Mouse (Mus musculus): ENCODE results near the gene Nubpl. TPM values are rescaled to one million over a fixed set of nuclear protein-coding genes. Genes with fewer than 3 reads are reported as not detected.

Gene Nubpl
- polyA plus RNA-seq, 1 experiment: 0.89 TPM

DNA sequence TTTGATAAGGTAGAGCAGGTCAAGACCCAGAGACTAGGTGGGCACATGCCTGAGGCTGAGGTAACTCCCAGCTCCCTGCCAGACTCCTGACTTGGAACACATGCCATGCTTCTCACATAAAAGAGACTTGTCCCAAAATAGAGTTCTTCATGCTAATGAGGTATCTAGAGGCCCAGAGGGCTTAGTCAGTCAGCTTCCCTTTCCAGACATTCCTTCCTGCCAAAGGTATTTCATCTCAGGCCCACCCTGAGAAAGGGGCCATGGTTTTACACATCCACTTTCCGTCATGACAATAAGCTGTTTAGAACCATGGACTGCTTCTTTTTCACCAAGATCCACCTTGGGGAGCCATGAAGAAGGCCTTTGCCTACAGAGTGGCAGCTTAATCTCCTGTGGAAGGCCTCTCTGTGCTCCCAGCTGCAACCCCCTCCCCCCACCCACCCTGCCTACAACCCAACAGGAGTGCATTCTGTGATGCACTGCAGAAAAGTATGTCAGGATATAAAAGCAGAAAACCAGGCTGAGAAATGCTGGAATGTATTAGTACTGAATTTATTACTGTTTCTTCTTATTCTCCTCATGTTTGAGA is 88.8 kb downstream of the Nubpl start:
- 97% methylated on average over 1 of the region's 1 CpGs for WGBS
- H3K36me3 ChIP-seq (ENCODE audit: control insufficient read depth, insufficient read depth, low read length): no peaks in the 10 kb centered on the region
- no peaks in the 10 kb centered on the region for H3K4me1 ChIP-seq (replicated peaks; ENCODE audit: control insufficient read depth, insufficient read depth, low read length)
- H3K27me3 ChIP-seq (ENCODE audit: control insufficient read depth, insufficient read depth, low read length): no peaks in the 10 kb centered on the region
- DNase-seq: no peak
- H3K27ac ChIP-seq (ENCODE audit: control insufficient read depth, insufficient read depth, low read length): no peak overlapping the region
- TF ChIP-seq POLR2A (IDR thresholded peaks at IDR 0.05; ENCODE audit: control insufficient read depth, extremely low read depth, insufficient read depth, low read length, poor library complexity) (no peak), CTCF (IDR thresholded peaks at IDR 0.05; ENCODE audit: borderline replicate concordance, control insufficient read depth, extremely low read depth, insufficient read depth, low read length, poor library complexity) (no peak)
- H3K4me3 ChIP-seq (ENCODE audit: control insufficient read depth, insufficient read depth, low read length): no peak overlapping the region

DNA sequence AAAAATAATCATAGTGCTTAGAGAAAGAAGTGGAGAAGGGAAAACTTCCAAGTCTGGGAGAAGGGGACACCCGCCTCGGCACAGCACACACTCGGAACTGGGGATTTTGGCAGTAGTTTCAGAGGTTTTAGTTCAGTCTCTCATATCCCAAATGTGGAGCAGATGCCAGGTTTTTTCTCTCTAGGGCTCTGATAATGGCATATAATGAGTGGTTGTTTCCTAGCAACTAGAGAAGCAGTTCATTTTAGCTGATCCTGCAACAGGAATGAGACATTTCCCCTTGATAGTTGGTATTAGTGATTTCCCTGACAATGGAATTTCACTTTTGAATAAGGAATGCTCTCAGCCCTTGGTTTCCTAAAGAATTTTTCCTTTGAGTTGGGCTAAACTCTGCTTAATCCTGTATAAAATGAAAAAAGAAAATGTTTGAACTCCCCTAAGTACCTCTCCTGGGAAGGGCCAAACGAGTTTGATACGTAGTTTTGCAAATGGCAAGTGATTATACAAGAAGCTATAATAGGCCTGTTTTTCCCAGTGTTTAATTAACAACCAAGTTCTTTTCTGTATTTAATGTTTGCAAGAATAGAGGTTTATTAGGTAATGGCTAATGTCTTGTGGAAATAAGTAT is 89.5 kb downstream of the Nubpl start:
- Histone ChIP-seq H3K36me3 (ENCODE audit: control insufficient read depth, insufficient read depth, low read length) (no peaks in the 10 kb centered on the region), H3K4me3 (ENCODE audit: control insufficient read depth, insufficient read depth, low read length) (no peak overlapping the region), H3K4me1 (replicated peaks; ENCODE audit: control insufficient read depth, insufficient read depth, low read length) (no peaks in the 10 kb centered on the region), H3K27ac (ENCODE audit: control insufficient read depth, insufficient read depth, low read length) (no peak overlapping the region), H3K27me3 (ENCODE audit: control insufficient read depth, insufficient read depth, low read length) (no peaks in the 10 kb centered on the region)
- no peak for TF ChIP-seq POLR2A (IDR thresholded peaks at IDR 0.05; ENCODE audit: control insufficient read depth, extremely low read depth, insufficient read depth, low read length, poor library complexity)
- no peak for TF ChIP-seq CTCF (IDR thresholded peaks at IDR 0.05; ENCODE audit: borderline replicate concordance, control insufficient read depth, extremely low read depth, insufficient read depth, low read length, poor library complexity)
- WGBS: 92% methylated on average over 5 of the region's 5 CpGs
- DNase-seq: no peak

DNA sequence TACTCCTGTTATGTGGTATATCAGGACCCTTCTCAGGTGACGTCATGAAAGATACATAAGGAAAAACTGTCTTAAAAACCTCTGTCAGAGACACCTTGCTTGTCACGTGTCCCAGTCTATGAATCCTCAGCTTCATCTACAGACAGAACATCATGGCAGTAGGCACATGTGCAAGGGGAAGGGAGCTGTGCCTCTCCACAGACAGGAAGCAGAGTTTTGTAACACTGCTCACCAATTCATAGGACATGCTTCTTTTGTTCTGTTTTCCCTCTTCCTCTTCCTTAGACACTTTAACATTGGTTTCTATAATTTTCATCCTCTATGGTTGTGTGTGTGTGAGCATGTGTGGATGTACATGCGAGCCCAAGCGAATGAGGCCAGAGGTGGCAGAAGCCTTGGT is 100.9 kb downstream of the Nubpl start:
- no peak overlapping the region for H3K4me3 ChIP-seq (ENCODE audit: control insufficient read depth, insufficient read depth, low read length)
- no peak for DNase-seq
- WGBS: 88% methylated on average over 4 of the region's 4 CpGs

DNA sequence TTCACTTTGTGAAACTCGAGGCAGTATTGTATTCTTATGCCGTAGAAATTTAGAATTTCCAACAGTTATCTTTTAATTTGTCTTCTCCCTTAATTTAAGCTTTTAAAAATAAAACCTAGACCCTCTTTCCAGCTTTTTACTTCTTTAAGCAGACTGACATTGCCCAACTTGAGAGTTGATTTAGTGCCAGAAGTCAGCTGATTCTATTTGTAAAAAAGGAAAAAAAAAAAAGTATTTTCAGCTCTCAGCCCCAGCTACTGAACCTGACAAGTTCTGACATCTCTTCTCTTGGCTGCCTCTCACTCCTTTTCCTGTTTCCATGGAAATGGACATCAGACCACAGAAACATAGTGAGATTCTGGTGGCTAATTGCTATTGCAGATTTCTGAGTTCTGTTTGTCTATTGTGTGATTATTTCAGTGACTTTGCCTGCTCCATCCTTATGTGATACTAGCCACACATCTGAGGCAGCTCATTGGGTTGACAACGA is 111.6 kb downstream of the Nubpl start:
- WGBS: 91% methylated on average over 3 of the region's 3 CpGs

More for the DNA sequence above, 100.9 kb downstream of the Nubpl start:
- H3K4me1 ChIP-seq (replicated peaks; ENCODE audit: control insufficient read depth, insufficient read depth, low read length): no peaks in the 10 kb centered on the region
- TF ChIP-seq POLR2A (IDR thresholded peaks at IDR 0.05; ENCODE audit: control insufficient read depth, extremely low read depth, insufficient read depth, low read length, poor library complexity): no peak
- no peak for TF ChIP-seq CTCF (IDR thresholded peaks at IDR 0.05; ENCODE audit: borderline replicate concordance, control insufficient read depth, extremely low read depth, insufficient read depth, low read length, poor library complexity)
- H3K27ac ChIP-seq (ENCODE audit: control insufficient read depth, insufficient read depth, low read length): no peak overlapping the region
- no peaks in the 10 kb centered on the region for H3K27me3 ChIP-seq (ENCODE audit: control insufficient read depth, insufficient read depth, low read length)
- no peaks in the 10 kb centered on the region for H3K36me3 ChIP-seq (ENCODE audit: control insufficient read depth, insufficient read depth, low read length)

DNA sequence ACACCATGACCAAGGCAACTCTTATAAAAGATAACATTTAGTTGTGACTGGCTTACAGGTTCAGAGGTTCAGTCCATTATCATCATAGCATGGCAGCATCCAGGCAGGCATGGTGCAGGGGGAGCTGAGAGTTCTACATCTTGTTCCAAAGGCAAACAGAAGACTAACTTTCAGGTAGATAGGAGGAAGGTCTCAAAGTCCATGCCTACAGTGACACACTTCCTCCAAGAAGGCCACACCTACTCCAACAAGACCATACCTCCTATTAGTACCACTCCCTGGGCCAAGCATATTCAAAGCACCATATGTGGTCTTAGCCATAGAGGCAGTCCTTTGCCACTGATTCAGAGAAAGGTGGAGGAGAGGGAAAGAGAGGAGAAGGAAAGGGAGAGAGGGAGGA is 113.6 kb downstream of the Nubpl start:
- TF ChIP-seq POLR2A (IDR thresholded peaks at IDR 0.05; ENCODE audit: control insufficient read depth, extremely low read depth, insufficient read depth, low read length, poor library complexity) (no peak), CTCF (IDR thresholded peaks at IDR 0.05; ENCODE audit: borderline replicate concordance, control insufficient read depth, extremely low read depth, insufficient read depth, low read length, poor library complexity) (no peak)
- Histone ChIP-seq H3K27ac (ENCODE audit: control insufficient read depth, insufficient read depth, low read length) (no peak overlapping the region), H3K4me1 (replicated peaks; ENCODE audit: control insufficient read depth, insufficient read depth, low read length) (no peaks in the 10 kb centered on the region), H3K4me3 (ENCODE audit: control insufficient read depth, insufficient read depth, low read length) (no peak overlapping the region), H3K27me3 (ENCODE audit: control insufficient read depth, insufficient read depth, low read length) (no peaks in the 10 kb centered on the region), H3K36me3 (ENCODE audit: control insufficient read depth, insufficient read depth, low read length) (no peaks in the 10 kb centered on the region)
- no peak for DNase-seq

More for the DNA sequence above, 111.6 kb downstream of the Nubpl start:
- H3K4me1 ChIP-seq (replicated peaks; ENCODE audit: control insufficient read depth, insufficient read depth, low read length): no peaks in the 10 kb centered on the region
- TF ChIP-seq POLR2A (IDR thresholded peaks at IDR 0.05; ENCODE audit: control insufficient read depth, extremely low read depth, insufficient read depth, low read length, poor library complexity) (no peak), CTCF (IDR thresholded peaks at IDR 0.05; ENCODE audit: borderline replicate concordance, control insufficient read depth, extremely low read depth, insufficient read depth, low read length, poor library complexity) (no peak)
- no peaks in the 10 kb centered on the region for H3K27me3 ChIP-seq (ENCODE audit: control insufficient read depth, insufficient read depth, low read length)
- no peak for DNase-seq
- H3K27ac ChIP-seq (ENCODE audit: control insufficient read depth, insufficient read depth, low read length): no peak overlapping the region
- H3K36me3 ChIP-seq (ENCODE audit: control insufficient read depth, insufficient read depth, low read length): no peaks in the 10 kb centered on the region
- H3K4me3 ChIP-seq (ENCODE audit: control insufficient read depth, insufficient read depth, low read length): no peak overlapping the region

GRCm38 (mm10) chr12:52214837-52215236 is 117.3 kb downstream of the Nubpl start:
- Histone ChIP-seq H3K36me3 (ENCODE audit: control insufficient read depth, insufficient read depth, low read length) (no peaks in the 10 kb centered on the region), H3K27me3 (ENCODE audit: control insufficient read depth, insufficient read depth, low read length) (no peaks in the 10 kb centered on the region), H3K4me3 (ENCODE audit: control insufficient read depth, insufficient read depth, low read length) (no peak overlapping the region), H3K27ac (ENCODE audit: control insufficient read depth, insufficient read depth, low read length) (no peak overlapping the region), H3K4me1 (replicated peaks; ENCODE audit: control insufficient read depth, insufficient read depth, low read length) (no peaks in the 10 kb centered on the region)
- no peak for TF ChIP-seq POLR2A (IDR thresholded peaks at IDR 0.05; ENCODE audit: control insufficient read depth, extremely low read depth, insufficient read depth, low read length, poor library complexity)
- no peak for TF ChIP-seq CTCF (IDR thresholded peaks at IDR 0.05; ENCODE audit: borderline replicate concordance, control insufficient read depth, extremely low read depth, insufficient read depth, low read length, poor library complexity)
- DNase-seq: no peak
- 59% methylated on average over 2 of the region's 2 CpGs for WGBS

Data from thymus, adult 2 months (tissue).